ENCODE assay signal across 25 mouse cellular contexts in genomic region chr1:105074326-105074725, GRCm38 (mm10).
DNase-seq lines count a peak whose midpoint lies in the region; ATAC-seq lines count a peak whose summit lies in the region.
"Had no signal": no experiment of that assay in that cellular context is flagged by ENCODE, and none has a peak within 500 bp of the region (broad histone marks: within the 10 kb centered on the region; RNA-seq: fewer than 3 reads in every experiment).

No protein-coding gene starts in this region.

- DNase-seq in cerebellum, adult 11-12 months = peak; percentile 17
- DNase-seq in heart, postnatal 14 days = peak; percentile 5 to 11
- DNase-seq in lung, postnatal 36 days = no peak
- DNase-seq: adrenal gland, adult 2 months; forebrain, postnatal 0 days; kidney, adult 9 months; kidney, postnatal 25 days; retina, postnatal 1 day; right cerebral cortex, postnatal 14 days; thymus, postnatal 4 days had no signal

- H3K4me1 ChIP-seq in heart, embryonic 11.5 days (ENCODE audit: control insufficient read depth, insufficient read depth, low read length) = no peaks in the 10 kb centered on the region
- H3K4me1 ChIP-seq in lung, embryonic 16.5 days (replicated peaks; ENCODE audit: control insufficient read depth, insufficient read depth, low read length) = no peaks in the 10 kb centered on the region
- H3K4me1 ChIP-seq: embryonic facial prominence, embryonic 10.5 days; embryonic facial prominence, embryonic 15.5 days; forebrain, embryonic 12.5 days; heart, embryonic 15.5 days; limb, embryonic 13.5 days; midbrain, embryonic 15.5 days; neural tube, embryonic 15.5 days had no signal

- H3K36me3 ChIP-seq in heart, embryonic 11.5 days (ENCODE audit: control insufficient read depth, insufficient read depth, low read length) = no peaks in the 10 kb centered on the region
- H3K36me3 ChIP-seq in lung, embryonic 16.5 days (ENCODE audit: control insufficient read depth, insufficient read depth, low read length) = no peaks in the 10 kb centered on the region
- H3K36me3 ChIP-seq: embryonic facial prominence, embryonic 10.5 days; embryonic facial prominence, embryonic 15.5 days; forebrain, embryonic 12.5 days; heart, embryonic 15.5 days; limb, embryonic 13.5 days; midbrain, embryonic 15.5 days; neural tube, embryonic 15.5 days had no signal

- no peak overlapping the region for H3K27ac ChIP-seq in heart, embryonic 11.5 days (ENCODE audit: low read depth, low read length)
- no peak overlapping the region for H3K27ac ChIP-seq in lung, embryonic 16.5 days (ENCODE audit: low read length)
- H3K27ac ChIP-seq: embryonic facial prominence, embryonic 10.5 days; embryonic facial prominence, embryonic 15.5 days; forebrain, embryonic 12.5 days; heart, embryonic 15.5 days; hindbrain, embryonic 14.5 days; limb, embryonic 13.5 days; macrophage; midbrain, embryonic 15.5 days; neural tube, embryonic 15.5 days had no signal

- no peaks in the 10 kb centered on the region for H3K27me3 ChIP-seq in heart, embryonic 11.5 days (ENCODE audit: control insufficient read depth, insufficient read depth, low read length)
- no peaks in the 10 kb centered on the region for H3K27me3 ChIP-seq in lung, embryonic 16.5 days (ENCODE audit: control insufficient read depth, insufficient read depth, low read depth, low read length)
- H3K27me3 ChIP-seq: embryonic facial prominence, embryonic 15.5 days; forebrain, embryonic 12.5 days; heart, embryonic 15.5 days; limb, embryonic 13.5 days; midbrain, embryonic 15.5 days; neural tube, embryonic 15.5 days had no signal

- H3K9ac ChIP-seq in heart, embryonic 11.5 days (ENCODE audit: low read depth, low read length) = no peak overlapping the region
- no peak overlapping the region for H3K9ac ChIP-seq in lung, embryonic 16.5 days (ENCODE audit: low read length)
- H3K9ac ChIP-seq: embryonic facial prominence, embryonic 15.5 days; forebrain, embryonic 12.5 days; forebrain, postnatal 0 days; heart, embryonic 15.5 days; hindbrain, embryonic 14.5 days; limb, embryonic 13.5 days; midbrain, embryonic 15.5 days; neural tube, embryonic 15.5 days had no signal

- H3K9me3 ChIP-seq in heart, embryonic 11.5 days (replicated peaks; ENCODE audit: control insufficient read depth, low read length) = no peaks in the 10 kb centered on the region
- H3K9me3 ChIP-seq in lung, embryonic 16.5 days (ENCODE audit: control insufficient read depth, low read length) = no peaks in the 10 kb centered on the region
- H3K9me3 ChIP-seq: embryonic facial prominence, embryonic 10.5 days; embryonic facial prominence, embryonic 15.5 days; forebrain, embryonic 12.5 days; heart, embryonic 15.5 days; limb, embryonic 13.5 days; midbrain, embryonic 15.5 days; neural tube, embryonic 15.5 days had no signal

- H3K4me3 ChIP-seq in heart, embryonic 11.5 days (ENCODE audit: low read depth, low read length) = no peak overlapping the region
- no peak overlapping the region for H3K4me3 ChIP-seq in lung, embryonic 16.5 days (ENCODE audit: low read length)
- H3K4me3 ChIP-seq: embryonic facial prominence, embryonic 10.5 days; embryonic facial prominence, embryonic 15.5 days; forebrain, embryonic 12.5 days; heart, embryonic 15.5 days; limb, embryonic 13.5 days; midbrain, embryonic 15.5 days; neural tube, embryonic 15.5 days had no signal

- no peak overlapping the region for H3K4me2 ChIP-seq in heart, embryonic 11.5 days
- no peak overlapping the region for H3K4me2 ChIP-seq in lung, embryonic 16.5 days (ENCODE audit: low read depth, low read length)
- H3K4me2 ChIP-seq: embryonic facial prominence, embryonic 15.5 days; forebrain, embryonic 12.5 days; heart, embryonic 15.5 days; hindbrain, embryonic 14.5 days; limb, embryonic 13.5 days; liver, embryonic 11.5 days; midbrain, embryonic 15.5 days; neural tube, embryonic 15.5 days had no signal

- intact Hi-C loops in heart, postnatal 14 days (cut with DNase I) = no loop called here

- ATAC-seq in cerebellum, adult (ENCODE audit: insufficient number of reproducible peaks, low FRiP score, low TSS enrichment) = no peak
- no peak for ATAC-seq in heart, embryonic 11.5 days (replicated peaks; ENCODE audit: insufficient number of reproducible peaks, low FRiP score, low TSS enrichment)
- ATAC-seq in lung, embryonic 16.5 days (ENCODE audit: low read depth) = peak; percentile 38; the same call in 1 of the 2 replicates
- ATAC-seq: CD4-positive, CD25-positive, alpha-beta regulatory T cell, adult 4 months; forebrain, postnatal 0 days; intestine, postnatal 0 days; midbrain, embryonic 15.5 days had no signal

- WGBS in heart, embryonic 11.5 days (ENCODE audit: insufficient replicate concordance) = 58% methylated on average over 1 of the region's 1 CpGs
- 43% methylated on average over 1 of the region's 1 CpGs for WGBS in lung, embryonic 16.5 days
